Mouse (Mus musculus) ovary, postnatal 10 days (tissue): Measurements from ENCODE around the gene Ccdc125.

Experiments
- DNase-seq: peaks from one replicate; pipeline ENCODE4 v3.0.0; 2022; ENCODE audit warnings: low spot score

Gene Ccdc125

GRCm38 (mm10) chr13:100669291-100670022 lies at the start of gene Ccdc125:
TSS of gene Ccdc125 (plus strand) at chr13:100669717.
- DNase-seq, result peak; percentile 34

GRCm38 (mm10) chr13:100622241-100622640 lies 47.3 kb upstream of the Ccdc125 start:
- DNase-seq, result no peak

GRCm38 (mm10) chr13:100634106-100634691 lies 35.3 kb upstream of the Ccdc125 start:
- DNase-seq, result no peak

GRCm38 (mm10) chr13:100642471-100643209 lies 26.9 kb upstream of the Ccdc125 start:
- DNase-seq, result no peak

GRCm38 (mm10) chr13:100648223-100648622 lies 21.3 kb upstream of the Ccdc125 start:
- DNase-seq, result no peak

- peak; percentile 94 for DNase-seq
Observed at GRCm38 (mm10) chr13:100650550-100651438, 18.7 kb upstream of the Ccdc125 start, which contains the start of the genes Ak6 and Rad17. TSS of gene Ak6 (plus strand) at chr13:100650979. TSS of gene Rad17 (minus strand) at chr13:100651051.

GRCm38 (mm10) chr13:100651439-100652186 lies 17.9 kb upstream of the Ccdc125 start, which contains the start of gene Taf9:
TSS of gene Taf9 (plus strand) at chr13:100651579.
- DNase-seq, result no peak

GRCm38 (mm10) chr13:100658091-100658490 lies 11.4 kb upstream of the Ccdc125 start:
- no peak for DNase-seq

- DNase-seq, result no peak
Observed at GRCm38 (mm10) chr13:100659864-100660456, 9.6 kb upstream of the Ccdc125 start.

- no peak for DNase-seq
Observed at GRCm38 (mm10) chr13:100670181-100670741, 744 bp downstream of the Ccdc125 start.

GRCm38 (mm10) chr13:100675936-100676635 lies 6.6 kb downstream of the Ccdc125 start:
- no peak for DNase-seq

GRCm38 (mm10) chr13:100681615-100682014 lies 12.1 kb downstream of the Ccdc125 start:
- DNase-seq, result no peak

- no peak for DNase-seq
Observed at GRCm38 (mm10) chr13:100682837-100683236, 13.3 kb downstream of the Ccdc125 start.

GRCm38 (mm10) chr13:100684355-100684754 lies 14.8 kb downstream of the Ccdc125 start:
- DNase-seq, result no peak

GRCm38 (mm10) chr13:100687513-100687912 lies 18.0 kb downstream of the Ccdc125 start:
- DNase-seq, result no peak

GRCm38 (mm10) chr13:100697541-100697940 lies 28.0 kb downstream of the Ccdc125 start:
- DNase-seq, result no peak

- no peak for DNase-seq
Observed at GRCm38 (mm10) chr13:100698866-100699265, 29.3 kb downstream of the Ccdc125 start.

GRCm38 (mm10) chr13:100703468-100703867 lies 34.0 kb downstream of the Ccdc125 start:
- no peak for DNase-seq

- DNase-seq, result no peak
Observed at GRCm38 (mm10) chr13:100706206-100706605, 36.7 kb downstream of the Ccdc125 start.

- DNase-seq, result no peak
Observed at GRCm38 (mm10) chr13:100715467-100715866, 46.0 kb downstream of the Ccdc125 start.
